Mouse (Mus musculus): ENCODE measurements around the gene Ror2. TPM values are rescaled to one million over a fixed set of nuclear protein-coding genes. Genes with fewer than 3 reads are reported as not detected.

The Ror2 gene
- polyA plus RNA-seq, 1 experiment from 2014 or later, result 10.2 TPM

GRCm38 (mm10) chr13:53310442-53310841 lies 24.5 kb upstream of the Ror2 start:
- WGBS (ENCODE audit: insufficient replicate concordance), result 80% methylated on average over 5 of the region's 5 CpGs
- no peak for ATAC-seq (replicated peaks; ENCODE audit: insufficient number of reproducible peaks, low FRiP score, low TSS enrichment)

DNA sequence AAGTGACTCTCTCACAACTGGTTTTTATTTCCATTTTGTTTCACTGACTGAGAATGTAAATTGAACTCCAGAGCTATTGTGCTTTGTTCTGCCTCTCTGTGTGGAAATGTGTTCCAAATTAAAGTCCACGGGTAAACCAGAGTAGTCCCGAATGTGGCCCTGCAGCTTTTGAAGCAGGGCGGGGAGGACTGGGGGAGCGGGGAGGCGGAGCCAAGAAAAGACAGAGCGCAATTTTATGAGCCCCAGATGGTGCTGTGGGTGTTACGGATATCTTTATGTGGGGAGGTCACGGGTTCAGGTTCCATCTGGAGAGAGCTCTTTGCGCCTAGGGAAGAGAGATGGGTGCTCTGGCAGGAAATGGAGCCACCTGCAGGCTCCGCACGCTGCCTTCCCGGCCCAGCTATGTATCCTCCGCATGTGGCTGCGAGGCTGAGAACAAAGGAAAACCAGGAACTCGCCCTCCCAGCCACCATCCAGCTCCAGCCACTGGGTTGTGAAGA lies 23.8 kb upstream of the Ror2 start:
- Histone ChIP-seq H3K9me3 (replicated peaks; ENCODE audit: control insufficient read depth, low read length) (no peaks in the 10 kb centered on the region), H3K4me1 (ENCODE audit: control insufficient read depth, insufficient read depth, low read length) (peaks cover 3% of the 10 kb centered on the region; the same call in 1 of the 2 replicates), H3K27ac (ENCODE audit: low read depth, low read length) (peak overlapping the region; percentile 12; the same call in 1 of the 2 replicates), H3K36me3 (ENCODE audit: control insufficient read depth, insufficient read depth, low read length) (no peaks in the 10 kb centered on the region), H3K4me3 (ENCODE audit: low read depth, low read length) (peak overlapping the region; percentile 33), H3K4me2 (peak overlapping the region; percentile 68), H3K27me3 (ENCODE audit: control insufficient read depth, insufficient read depth, low read length) (no peaks in the 10 kb centered on the region), H3K9ac (ENCODE audit: low read depth, low read length) (peak overlapping the region; percentile 69; the same call in 1 of the 2 replicates)
- 4% methylated on average over 15 of the region's 15 CpGs for WGBS (ENCODE audit: insufficient replicate concordance)
- ATAC-seq (replicated peaks; ENCODE audit: insufficient number of reproducible peaks, low FRiP score, low TSS enrichment), result peak; percentile 52; the same call in 1 of the 2 replicates

More at GRCm38 (mm10) chr13:53310442-53310841, 24.5 kb upstream of the Ror2 start:
- peaks cover 3% of the 10 kb centered on the region; the same call in 1 of the 2 replicates for H3K4me1 ChIP-seq (ENCODE audit: control insufficient read depth, insufficient read depth, low read length)
- no peaks in the 10 kb centered on the region for H3K9me3 ChIP-seq (replicated peaks; ENCODE audit: control insufficient read depth, low read length)
- H3K9ac ChIP-seq (ENCODE audit: low read depth, low read length), result no peak overlapping the region
- H3K4me3 ChIP-seq (ENCODE audit: low read depth, low read length), result no peak overlapping the region
- no peaks in the 10 kb centered on the region for H3K36me3 ChIP-seq (ENCODE audit: control insufficient read depth, insufficient read depth, low read length)
- H3K27me3 ChIP-seq (ENCODE audit: control insufficient read depth, insufficient read depth, low read length), result no peaks in the 10 kb centered on the region
- no peak overlapping the region for H3K27ac ChIP-seq (ENCODE audit: low read depth, low read length)
- H3K4me2 ChIP-seq, result no peak overlapping the region

DNA sequence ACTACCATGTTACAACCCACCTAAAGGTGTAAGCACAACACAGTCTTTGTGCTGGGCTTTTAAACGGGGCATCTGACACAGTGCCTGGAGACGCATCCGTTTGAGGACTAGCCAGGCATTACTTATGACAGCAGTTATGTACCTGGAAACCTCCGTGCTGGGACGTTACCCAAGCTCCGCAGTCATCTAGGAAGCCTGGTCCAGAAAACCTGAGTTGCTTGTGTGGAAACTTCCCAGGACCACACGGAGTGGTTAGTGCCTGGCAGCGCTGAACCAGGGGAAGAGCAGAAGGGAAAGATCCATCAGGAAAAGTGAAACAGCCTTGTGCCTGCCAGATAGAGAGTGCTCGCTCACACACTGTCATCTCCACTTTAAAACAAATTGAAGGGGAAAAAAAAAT lies 23.2 kb upstream of the Ror2 start:
- H3K4me1 ChIP-seq (ENCODE audit: control insufficient read depth, insufficient read depth, low read length), result peaks cover 3% of the 10 kb centered on the region; the same call in 1 of the 2 replicates
- H3K4me3 ChIP-seq (ENCODE audit: low read depth, low read length), result peak overlapping the region; percentile 11; the same call in 1 of the 2 replicates
- 40% methylated on average over 9 of the region's 9 CpGs for WGBS (ENCODE audit: insufficient replicate concordance)
- H3K4me2 ChIP-seq, result peak overlapping the region; percentile 68
- H3K9me3 ChIP-seq (replicated peaks; ENCODE audit: control insufficient read depth, low read length), result no peaks in the 10 kb centered on the region
- no peak for ATAC-seq (replicated peaks; ENCODE audit: insufficient number of reproducible peaks, low FRiP score, low TSS enrichment)
- H3K36me3 ChIP-seq (ENCODE audit: control insufficient read depth, insufficient read depth, low read length), result no peaks in the 10 kb centered on the region
- H3K27ac ChIP-seq (ENCODE audit: low read depth, low read length), result no peak overlapping the region
- no peaks in the 10 kb centered on the region for H3K27me3 ChIP-seq (ENCODE audit: control insufficient read depth, insufficient read depth, low read length)
- no peak overlapping the region for H3K9ac ChIP-seq (ENCODE audit: low read depth, low read length)

GRCm38 (mm10) chr13:53306836-53307235 lies 20.9 kb upstream of the Ror2 start:
- ATAC-seq (replicated peaks; ENCODE audit: insufficient number of reproducible peaks, low FRiP score, low TSS enrichment), result no peak
- Histone ChIP-seq H3K4me1 (ENCODE audit: control insufficient read depth, insufficient read depth, low read length) (peaks cover 3% of the 10 kb centered on the region; the same call in 1 of the 2 replicates), H3K4me2 (no peak overlapping the region), H3K36me3 (ENCODE audit: control insufficient read depth, insufficient read depth, low read length) (no peaks in the 10 kb centered on the region), H3K27ac (ENCODE audit: low read depth, low read length) (no peak overlapping the region), H3K4me3 (ENCODE audit: low read depth, low read length) (no peak overlapping the region), H3K9ac (ENCODE audit: low read depth, low read length) (no peak overlapping the region), H3K9me3 (replicated peaks; ENCODE audit: control insufficient read depth, low read length) (no peaks in the 10 kb centered on the region), H3K27me3 (ENCODE audit: control insufficient read depth, insufficient read depth, low read length) (no peaks in the 10 kb centered on the region)
- WGBS (ENCODE audit: insufficient replicate concordance), result 58% methylated on average over 5 of the region's 5 CpGs

DNA sequence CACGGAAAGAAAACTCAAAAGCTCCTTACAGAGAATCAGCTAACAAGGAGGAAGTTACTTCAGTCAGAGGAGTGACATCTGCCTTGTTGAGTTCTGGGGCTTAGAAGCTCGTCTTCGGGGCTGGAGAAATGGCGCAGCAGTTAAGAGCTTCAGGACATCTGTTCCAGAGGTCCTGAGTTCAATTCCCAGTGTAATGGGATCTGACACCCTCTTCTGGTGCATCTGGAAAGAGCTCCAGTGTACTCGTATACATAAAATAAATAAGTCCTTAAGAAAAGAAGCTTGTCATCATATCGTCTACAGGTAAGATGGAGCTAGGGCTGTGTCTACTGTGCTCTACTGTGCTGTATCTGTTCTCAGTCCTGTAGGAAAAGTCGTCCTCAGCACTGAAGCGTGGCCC lies 19.3 kb upstream of the Ror2 start:
- no peak overlapping the region for H3K4me2 ChIP-seq
- H3K9me3 ChIP-seq (replicated peaks; ENCODE audit: control insufficient read depth, low read length), result no peaks in the 10 kb centered on the region
- H3K36me3 ChIP-seq (ENCODE audit: control insufficient read depth, insufficient read depth, low read length), result no peaks in the 10 kb centered on the region
- no peak for ATAC-seq (replicated peaks; ENCODE audit: insufficient number of reproducible peaks, low FRiP score, low TSS enrichment)
- no peak overlapping the region for H3K4me3 ChIP-seq (ENCODE audit: low read depth, low read length)
- no peaks in the 10 kb centered on the region for H3K27me3 ChIP-seq (ENCODE audit: control insufficient read depth, insufficient read depth, low read length)
- 84% methylated on average over 8 of the region's 8 CpGs for WGBS (ENCODE audit: insufficient replicate concordance)
- H3K9ac ChIP-seq (ENCODE audit: low read depth, low read length), result no peak overlapping the region
- H3K27ac ChIP-seq (ENCODE audit: low read depth, low read length), result no peak overlapping the region
- H3K4me1 ChIP-seq (ENCODE audit: control insufficient read depth, insufficient read depth, low read length), result peaks cover 3% of the 10 kb centered on the region; the same call in 1 of the 2 replicates

DNA sequence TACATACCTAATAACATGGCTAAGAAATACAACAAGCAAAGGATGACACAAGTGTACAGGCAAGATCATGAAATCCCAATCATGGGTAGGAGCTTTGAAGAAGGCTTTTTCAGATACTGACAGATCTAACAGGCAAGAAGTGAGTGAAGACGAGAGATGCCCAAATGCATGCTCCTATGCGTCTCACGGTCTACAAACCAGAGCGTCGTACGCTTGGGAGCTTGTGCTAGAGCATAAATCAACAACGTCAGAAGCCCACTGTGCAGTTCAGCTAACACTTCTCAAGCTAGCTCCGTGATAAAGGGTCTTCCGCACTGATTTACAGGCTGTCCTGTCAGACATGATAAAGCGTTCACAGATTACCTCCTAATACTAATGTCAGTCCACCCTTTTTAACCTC lies 16.8 kb upstream of the Ror2 start:
- Histone ChIP-seq H3K27ac (ENCODE audit: low read depth, low read length) (no peak overlapping the region), H3K36me3 (ENCODE audit: control insufficient read depth, insufficient read depth, low read length) (no peaks in the 10 kb centered on the region)
- WGBS (ENCODE audit: insufficient replicate concordance), result 69% methylated on average over 10 of the region's 10 CpGs

GRCm38 (mm10) chr13:53293065-53293464 lies 7.1 kb upstream of the Ror2 start:
- Histone ChIP-seq H3K4me3 (ENCODE audit: low read depth, low read length) (no peak overlapping the region), H3K4me2 (peak overlapping the region; percentile 45), H3K27ac (ENCODE audit: low read depth, low read length) (no peak overlapping the region), H3K9ac (ENCODE audit: low read depth, low read length) (no peak overlapping the region), H3K27me3 (ENCODE audit: control insufficient read depth, insufficient read depth, low read length) (no peaks in the 10 kb centered on the region), H3K4me1 (ENCODE audit: control insufficient read depth, insufficient read depth, low read length) (peaks cover 15% of the 10 kb centered on the region), H3K9me3 (replicated peaks; ENCODE audit: control insufficient read depth, low read length) (no peaks in the 10 kb centered on the region), H3K36me3 (ENCODE audit: control insufficient read depth, insufficient read depth, low read length) (no peaks in the 10 kb centered on the region)
- WGBS (ENCODE audit: insufficient replicate concordance), result 22% methylated on average over 12 of the region's 12 CpGs
- ATAC-seq (replicated peaks; ENCODE audit: insufficient number of reproducible peaks, low FRiP score, low TSS enrichment), result no peak

More for the DNA sequence above, 16.8 kb upstream of the Ror2 start:
- Histone ChIP-seq H3K4me2 (no peak overlapping the region), H3K9ac (ENCODE audit: low read depth, low read length) (no peak overlapping the region), H3K4me1 (ENCODE audit: control insufficient read depth, insufficient read depth, low read length) (no peaks in the 10 kb centered on the region), H3K9me3 (replicated peaks; ENCODE audit: control insufficient read depth, low read length) (no peaks in the 10 kb centered on the region), H3K27me3 (ENCODE audit: control insufficient read depth, insufficient read depth, low read length) (no peaks in the 10 kb centered on the region), H3K4me3 (ENCODE audit: low read depth, low read length) (no peak overlapping the region)
- no peak for ATAC-seq (replicated peaks; ENCODE audit: insufficient number of reproducible peaks, low FRiP score, low TSS enrichment)

- Histone ChIP-seq H3K27me3 (ENCODE audit: control insufficient read depth, insufficient read depth, low read length) (no peaks in the 10 kb centered on the region), H3K36me3 (ENCODE audit: control insufficient read depth, insufficient read depth, low read length) (no peaks in the 10 kb centered on the region), H3K27ac (ENCODE audit: low read depth, low read length) (no peak overlapping the region), H3K9me3 (replicated peaks; ENCODE audit: control insufficient read depth, low read length) (no peaks in the 10 kb centered on the region), H3K4me2 (no peak overlapping the region), H3K9ac (ENCODE audit: low read depth, low read length) (no peak overlapping the region), H3K4me1 (ENCODE audit: control insufficient read depth, insufficient read depth, low read length) (peaks cover 15% of the 10 kb centered on the region), H3K4me3 (ENCODE audit: low read depth, low read length) (no peak overlapping the region)
- no peak for ATAC-seq (replicated peaks; ENCODE audit: insufficient number of reproducible peaks, low FRiP score, low TSS enrichment)
- 14% methylated on average over 3 of the region's 3 CpGs for WGBS (ENCODE audit: insufficient replicate concordance)
Observed at GRCm38 (mm10) chr13:53292244-53292643, 6.3 kb upstream of the Ror2 start.

GRCm38 (mm10) chr13:53285261-53285755 lies 616 bp downstream of the Ror2 start:
- 0 out of 2 replicates have a peak, but pooled peaks have one; percentile 11 for ATAC-seq (replicated peaks; ENCODE audit: insufficient number of reproducible peaks, low FRiP score, low TSS enrichment)

More at GRCm38 (mm10) chr13:53285261-53285755, 616 bp downstream of the Ror2 start:
- peak overlapping the region; percentile 82 for H3K4me3 ChIP-seq (ENCODE audit: low read depth, low read length)
- H3K9ac ChIP-seq (ENCODE audit: low read depth, low read length), result peak overlapping the region; percentile 88
- 0 out of 2 replicates have a peak, but pooled peaks cover 3% of the 10 kb centered on the region for H3K27me3 ChIP-seq (ENCODE audit: control insufficient read depth, insufficient read depth, low read length)
- WGBS (ENCODE audit: insufficient replicate concordance), result under 1% methylated on average over 35 of the region's 35 CpGs
- peak overlapping the region; percentile 81 for H3K4me2 ChIP-seq
- H3K36me3 ChIP-seq (ENCODE audit: control insufficient read depth, insufficient read depth, low read length), result no peaks in the 10 kb centered on the region
- H3K4me1 ChIP-seq (ENCODE audit: control insufficient read depth, insufficient read depth, low read length), result peaks cover 30% of the 10 kb centered on the region
- no peaks in the 10 kb centered on the region for H3K9me3 ChIP-seq (replicated peaks; ENCODE audit: control insufficient read depth, low read length)
- peak overlapping the region; percentile 75 for H3K27ac ChIP-seq (ENCODE audit: low read depth, low read length)

All from heart, embryonic 11.5 days (tissue).